Mouse (Mus musculus): ENCODE results near the gene Gzmb. TPM values are rescaled to one million over a fixed set of nuclear protein-coding genes. Genes with fewer than 3 reads are reported as not detected.
"Not testable (repeated sequence)": the region's sequence is repeated elsewhere in the genome, so short reads cannot be mapped to it uniquely, and the experiment has no call there.

The Gzmb gene
- not detected in 2 replicates for total RNA-seq (2012; rRNA removed)

GRCm38 (mm10) chr14:56262153-56262552 is at the start of gene Gzmb:
Gzmb (minus strand) TSS chr14:56262260.
- DNase-seq (ENCODE audit: low read depth, low spot score) = no peak
- Histone ChIP-seq H3K27ac (ENCODE audit: insufficient read depth, low read depth, low read length, poor library complexity, severe bottlenecking) (no peak within 1 kb of the TSS), H3K36me3 (ENCODE audit: control insufficient read depth, insufficient read depth, low read length, poor library complexity, severe bottlenecking) (no peaks in the 10 kb centered on the region), H3K4me1 (ENCODE audit: control insufficient read depth in 2 of 2, insufficient read depth in 2 of 2, low read length in 2 of 2, poor library complexity in 1 of 2) (no peaks in the 10 kb centered on the region), H3K9ac (ENCODE audit: insufficient read depth, low read depth, low read length, poor library complexity, severe bottlenecking) (no peak within 1 kb of the TSS), H3K4me3 (ENCODE audit: insufficient read depth in 1 of 2, low read depth in 1 of 2, low read length in 2 of 2, poor library complexity in 1 of 2, severe bottlenecking in 1 of 2) (no peak within 1 kb of the TSS), H3K9me3 (ENCODE audit: control insufficient read depth, insufficient read depth, low read depth, low read length) (no peaks in the 10 kb centered on the region)
- in situ Hi-C loops (cut with MboI; ENCODE audit: low sequenced_read_pairs in 2 of 2, unreplicated experiment in 2 of 2) = no loop called here
- TF ChIP-seq ZNF384 (IDR thresholded peaks at IDR 0.05; ENCODE audit: low read depth, low read length) (no peak), CHD2 (IDR thresholded peaks at IDR 0.05; ENCODE audit: low read depth, low read length) (no peak), HCFC1 (IDR thresholded peaks at IDR 0.05; ENCODE audit: borderline replicate concordance, insufficient read depth, low read length) (no peak), ZC3H11A (IDR thresholded peaks at IDR 0.05; ENCODE audit: borderline replicate concordance, low read depth, low read length) (no peak), MAFK (IDR thresholded peaks at IDR 0.05; ENCODE audit: insufficient read depth, low read depth, low read length) (no peak)

- DNase-seq (ENCODE audit: low read depth, low spot score); in situ Hi-C loops (cut with MboI; ENCODE audit: low sequenced_read_pairs in 2 of 2, unreplicated experiment in 2 of 2); H3K9ac ChIP-seq (ENCODE audit: insufficient read depth, low read depth, low read length, poor library complexity, severe bottlenecking); H3K27ac ChIP-seq (ENCODE audit: insufficient read depth, low read depth, low read length, poor library complexity, severe bottlenecking); H3K4me1 ChIP-seq (ENCODE audit: control insufficient read depth in 2 of 2, insufficient read depth in 2 of 2, low read length in 2 of 2, poor library complexity in 1 of 2); H3K9me3 ChIP-seq (ENCODE audit: control insufficient read depth, insufficient read depth, low read depth, low read length); H3K36me3 ChIP-seq (ENCODE audit: control insufficient read depth, insufficient read depth, low read length, poor library complexity, severe bottlenecking); H3K4me3 ChIP-seq (ENCODE audit: insufficient read depth in 1 of 2, low read depth in 1 of 2, low read length in 2 of 2, poor library complexity in 1 of 2, severe bottlenecking in 1 of 2): not testable (repeated sequence)
These were observed 49.7 kb upstream of the Gzmb start for GRCm38 (mm10) chr14:56311801-56312200.

GRCm38 (mm10) chr14:56310238-56310637 is 48.2 kb upstream of the Gzmb start:
- no peak overlapping the region for H3K27ac ChIP-seq (ENCODE audit: insufficient read depth, low read depth, low read length, poor library complexity, severe bottlenecking)
- H3K36me3 ChIP-seq (ENCODE audit: control insufficient read depth, insufficient read depth, low read length, poor library complexity, severe bottlenecking) = no peaks in the 10 kb centered on the region
- TF ChIP-seq CHD2 (IDR thresholded peaks at IDR 0.05; ENCODE audit: low read depth, low read length) (no peak), MAFK (IDR thresholded peaks at IDR 0.05; ENCODE audit: insufficient read depth, low read depth, low read length) (no peak), HCFC1 (IDR thresholded peaks at IDR 0.05; ENCODE audit: borderline replicate concordance, insufficient read depth, low read length) (no peak), ZC3H11A (IDR thresholded peaks at IDR 0.05; ENCODE audit: borderline replicate concordance, low read depth, low read length) (no peak), ZNF384 (IDR thresholded peaks at IDR 0.05; ENCODE audit: low read depth, low read length) (no peak)
- no peak for DNase-seq (ENCODE audit: low read depth, low spot score)
- in situ Hi-C loops (cut with MboI; ENCODE audit: low sequenced_read_pairs in 2 of 2, unreplicated experiment in 2 of 2) = no loop called here
- no peaks in the 10 kb centered on the region for H3K9me3 ChIP-seq (ENCODE audit: control insufficient read depth, insufficient read depth, low read depth, low read length)
- H3K9ac ChIP-seq (ENCODE audit: insufficient read depth, low read depth, low read length, poor library complexity, severe bottlenecking) = no peak overlapping the region
- H3K4me1 ChIP-seq (ENCODE audit: control insufficient read depth in 2 of 2, insufficient read depth in 2 of 2, low read length in 2 of 2, poor library complexity in 1 of 2) = no peaks in the 10 kb centered on the region
- H3K4me3 ChIP-seq (ENCODE audit: insufficient read depth in 1 of 2, low read depth in 1 of 2, low read length in 2 of 2, poor library complexity in 1 of 2, severe bottlenecking in 1 of 2) = no peak overlapping the region

GRCm38 (mm10) chr14:56304149-56304548 is 42.1 kb upstream of the Gzmb start:
- peaks cover 0 to 2% of the 10 kb centered on the region in 2 experiments; a peak in 1 of 4 replicates for H3K4me1 ChIP-seq (ENCODE audit: control insufficient read depth in 2 of 2, insufficient read depth in 2 of 2, low read length in 2 of 2, poor library complexity in 1 of 2)
- TF ChIP-seq ZC3H11A (IDR thresholded peaks at IDR 0.05; ENCODE audit: borderline replicate concordance, low read depth, low read length) (peak; percentile 75; the same call in 1 of the 2 replicates), HCFC1 (IDR thresholded peaks at IDR 0.05; ENCODE audit: borderline replicate concordance, insufficient read depth, low read length) (no peak), ZNF384 (IDR thresholded peaks at IDR 0.05; ENCODE audit: low read depth, low read length) (no peak), CHD2 (IDR thresholded peaks at IDR 0.05; ENCODE audit: low read depth, low read length) (0 out of 2 replicates have a peak, but pooled peaks have one; percentile 40), MAFK (IDR thresholded peaks at IDR 0.05; ENCODE audit: insufficient read depth, low read depth, low read length) (no peak)
- peak; percentile 64 for DNase-seq (ENCODE audit: low read depth, low spot score)
- no peak overlapping the region for H3K4me3 ChIP-seq (ENCODE audit: insufficient read depth in 1 of 2, low read depth in 1 of 2, low read length in 2 of 2, poor library complexity in 1 of 2, severe bottlenecking in 1 of 2)
- no peaks in the 10 kb centered on the region for H3K9me3 ChIP-seq (ENCODE audit: control insufficient read depth, insufficient read depth, low read depth, low read length)
- no peak overlapping the region for H3K9ac ChIP-seq (ENCODE audit: insufficient read depth, low read depth, low read length, poor library complexity, severe bottlenecking)
- no peak overlapping the region for H3K27ac ChIP-seq (ENCODE audit: insufficient read depth, low read depth, low read length, poor library complexity, severe bottlenecking)
- in situ Hi-C loops (cut with MboI; ENCODE audit: low sequenced_read_pairs in 2 of 2, unreplicated experiment in 2 of 2) = no loop called here
- H3K36me3 ChIP-seq (ENCODE audit: control insufficient read depth, insufficient read depth, low read length, poor library complexity, severe bottlenecking) = no peaks in the 10 kb centered on the region

GRCm38 (mm10) chr14:56303506-56304025 is 41.5 kb upstream of the Gzmb start:
- DNase-seq (ENCODE audit: low read depth, low spot score) = no peak
- Histone ChIP-seq H3K4me1 (ENCODE audit: control insufficient read depth in 2 of 2, insufficient read depth in 2 of 2, low read length in 2 of 2, poor library complexity in 1 of 2) (peaks cover 0 to 2% of the 10 kb centered on the region in 2 experiments; a peak in 1 of 4 replicates), H3K27ac (ENCODE audit: insufficient read depth, low read depth, low read length, poor library complexity, severe bottlenecking) (no peak overlapping the region), H3K9ac (ENCODE audit: insufficient read depth, low read depth, low read length, poor library complexity, severe bottlenecking) (no peak overlapping the region), H3K4me3 (ENCODE audit: insufficient read depth in 1 of 2, low read depth in 1 of 2, low read length in 2 of 2, poor library complexity in 1 of 2, severe bottlenecking in 1 of 2) (no peak overlapping the region), H3K36me3 (ENCODE audit: control insufficient read depth, insufficient read depth, low read length, poor library complexity, severe bottlenecking) (no peaks in the 10 kb centered on the region), H3K9me3 (ENCODE audit: control insufficient read depth, insufficient read depth, low read depth, low read length) (no peaks in the 10 kb centered on the region)
- no peak for TF ChIP-seq HCFC1 (IDR thresholded peaks at IDR 0.05; ENCODE audit: borderline replicate concordance, insufficient read depth, low read length)
- TF ChIP-seq MAFK (IDR thresholded peaks at IDR 0.05; ENCODE audit: insufficient read depth, low read depth, low read length) = no peak
- TF ChIP-seq ZNF384 (IDR thresholded peaks at IDR 0.05; ENCODE audit: low read depth, low read length) = no peak
- in situ Hi-C loops (cut with MboI; ENCODE audit: low sequenced_read_pairs in 2 of 2, unreplicated experiment in 2 of 2) = no loop called here
